Mouse (Mus musculus): ENCODE data around the gene Borcs7.

GRCm38 (mm10) chr19:46705779-46706495 is 16.2 kb downstream of the Borcs7 start:
- TF ChIP-seq CTCF (IDR thresholded peaks at IDR 0.05; ENCODE audit: control insufficient read depth, insufficient read depth, insufficient read length): no peak
- TF ChIP-seq MAX (IDR thresholded peaks at IDR 0.05): no peak
- TF ChIP-seq MYOG (IDR thresholded peaks at IDR 0.05; ENCODE audit: control insufficient read depth, extremely low read depth, insufficient read length): no peak
- TF ChIP-seq CEBPB (IDR thresholded peaks at IDR 0.05; ENCODE audit: low read depth): no peak
- TF ChIP-seq USF1 (IDR thresholded peaks at IDR 0.05; ENCODE audit: low read depth): no peak

Data from C2C12 (cell line).